Mouse (Mus musculus): ENCODE results near the gene Tsen54.
"Not testable (repeated sequence)": the region's sequence is repeated elsewhere in the genome, so short reads cannot be mapped to it uniquely, and the experiment has no call there.

Tsen54 gene

GRCm38 (mm10) chr11:115829036-115829435 lies 14.5 kb downstream of the Tsen54 start:
- DNase-seq (ENCODE audit: low spot score) = no peak

DNA sequence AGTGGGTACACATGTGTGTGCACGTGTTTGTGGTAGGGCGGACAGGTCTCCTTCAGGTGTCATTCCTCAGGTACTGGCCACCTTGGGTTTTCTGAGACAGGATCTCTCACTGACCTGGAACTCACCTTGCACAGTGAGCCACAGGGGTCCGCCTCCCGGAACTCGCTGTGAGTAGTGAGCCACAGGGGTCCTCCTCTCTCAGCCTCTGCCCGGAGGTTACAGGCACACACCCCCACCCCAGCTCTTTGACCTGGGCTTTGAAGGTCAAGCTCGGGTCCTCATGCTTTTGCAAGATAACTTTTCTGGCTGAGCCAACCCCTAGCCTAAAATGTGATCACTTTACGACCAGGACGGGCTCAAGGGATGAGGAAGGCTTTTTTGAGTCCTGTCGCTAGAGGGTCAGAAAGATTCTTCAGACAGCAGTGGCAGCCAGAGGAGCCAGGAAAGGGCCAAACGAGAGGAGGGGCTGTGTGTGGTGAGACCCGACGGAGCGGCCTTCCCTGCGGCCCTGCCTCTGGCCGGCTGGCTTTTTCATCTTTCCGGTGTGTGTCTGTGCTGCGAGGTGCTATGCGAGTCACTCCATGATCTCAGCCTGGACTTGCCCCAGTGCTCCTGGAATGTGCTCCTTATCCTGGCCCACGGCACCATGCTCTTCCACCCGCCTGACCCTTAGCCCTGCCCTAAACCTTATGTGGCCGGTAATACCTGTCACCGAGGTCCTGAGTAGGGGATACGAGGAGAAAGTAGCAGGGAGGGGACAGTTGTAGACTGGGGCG lies 16.2 kb downstream of the Tsen54 start:
- DNase-seq (ENCODE audit: low spot score) = peak; percentile 55

GRCm38 (mm10) chr11:115831518-115831917 lies 17.0 kb downstream of the Tsen54 start:
- no peak for DNase-seq (ENCODE audit: low spot score)

GRCm38 (mm10) chr11:115832064-115832463 lies 17.5 kb downstream of the Tsen54 start:
- no peak for DNase-seq (ENCODE audit: low spot score)

DNA sequence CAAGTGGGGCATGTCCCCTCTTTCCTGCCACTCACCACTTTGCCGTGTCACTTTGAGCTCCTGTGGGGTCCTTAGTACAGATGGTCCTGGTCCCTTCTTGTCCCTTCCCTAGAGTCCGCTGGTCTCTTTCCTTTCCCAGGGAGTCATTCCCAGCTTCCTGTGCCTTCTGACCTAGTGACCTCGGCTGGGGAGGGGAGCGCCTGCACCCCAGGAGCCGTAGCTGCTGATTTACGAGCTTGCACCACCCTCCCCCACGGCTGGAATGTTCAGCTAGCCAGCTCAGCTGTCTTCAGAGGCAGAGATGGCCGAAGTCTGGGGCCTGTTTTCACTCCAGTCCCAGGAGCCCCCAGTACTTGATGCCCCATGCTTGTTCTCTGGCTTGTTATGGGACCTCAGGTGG lies 18.0 kb downstream of the Tsen54 start:
- peak; percentile 88 for DNase-seq (ENCODE audit: low spot score)

DNA sequence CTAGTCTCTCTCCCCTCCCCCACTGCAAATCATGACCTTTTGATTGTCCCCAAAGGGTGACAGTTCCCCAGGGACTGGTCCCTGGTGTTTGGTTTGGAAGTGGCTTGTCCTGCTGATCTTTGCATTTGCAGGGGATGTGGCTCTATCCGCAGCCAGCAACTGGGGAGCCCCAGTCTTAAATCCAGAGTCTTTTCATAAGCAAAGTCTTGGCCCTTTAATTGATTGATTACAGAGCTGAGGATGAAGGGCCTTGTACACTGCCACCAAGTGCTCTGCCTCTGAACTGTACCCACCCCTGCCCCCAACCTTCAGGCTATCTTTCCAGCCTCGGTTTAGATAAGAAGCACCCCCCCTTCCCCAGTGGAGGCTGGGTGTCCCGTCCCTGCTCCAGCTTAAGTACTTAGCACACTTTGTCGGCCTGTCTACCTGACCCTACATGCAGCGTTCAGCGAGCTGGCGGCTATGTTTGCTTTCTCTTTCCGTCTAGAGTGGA lies 18.5 kb downstream of the Tsen54 start:
- DNase-seq (ENCODE audit: low spot score) = peak; percentile 47

DNA sequence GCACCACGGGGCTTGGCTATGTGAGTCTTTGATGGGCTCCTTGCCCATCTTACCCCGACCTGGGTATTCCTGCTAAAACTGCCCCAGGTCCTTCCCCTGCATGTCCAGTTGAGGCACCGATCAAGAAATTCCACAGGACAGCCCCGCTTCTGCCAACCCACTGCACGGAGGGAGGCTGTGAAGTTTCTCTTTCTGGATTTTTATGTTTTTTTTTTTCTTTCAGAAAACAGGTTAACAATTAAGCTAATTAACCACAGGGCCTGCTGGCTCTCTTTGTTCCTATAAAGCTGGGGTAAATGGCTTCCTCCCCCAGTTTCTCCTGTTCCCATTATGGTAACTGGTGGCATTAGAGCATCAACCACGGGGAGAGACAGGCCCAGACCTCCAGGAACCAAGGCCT lies 19.5 kb downstream of the Tsen54 start:
- no peak for DNase-seq (ENCODE audit: low spot score)

GRCm38 (mm10) chr11:115836656-115837395 lies 22.3 kb downstream of the Tsen54 start:
- DNase-seq (ENCODE audit: low spot score) = no peak

GRCm38 (mm10) chr11:115837606-115838345 lies 23.3 kb downstream of the Tsen54 start:
- DNase-seq (ENCODE audit: low spot score) = no peak

- DNase-seq (ENCODE audit: low spot score) = no peak
Observed at GRCm38 (mm10) chr11:115838895-115839311, 24.4 kb downstream of the Tsen54 start.

GRCm38 (mm10) chr11:115839732-115840131 lies 25.2 kb downstream of the Tsen54 start:
- no peak for DNase-seq (ENCODE audit: low spot score)

DNA sequence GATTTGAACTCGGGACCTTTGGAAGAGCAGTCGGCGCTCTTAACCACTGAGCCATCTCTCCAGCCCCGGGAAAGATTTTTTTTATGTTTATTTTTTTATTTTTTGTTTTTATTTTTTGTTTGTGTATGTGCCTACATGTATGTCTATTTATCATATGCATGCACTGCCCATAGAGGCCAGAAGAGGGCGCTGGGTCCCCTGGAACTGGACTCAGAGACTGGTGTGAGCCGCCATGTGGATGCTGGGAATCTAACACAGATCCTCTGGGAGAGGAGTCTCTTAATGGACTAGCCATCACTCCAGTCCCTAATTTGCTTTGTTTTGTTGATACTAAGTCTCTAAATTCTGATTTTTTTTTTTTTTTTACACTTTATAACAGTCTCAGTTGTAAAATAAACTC lies 26.5 kb downstream of the Tsen54 start:
- DNase-seq (ENCODE audit: low spot score) = no peak

DNA sequence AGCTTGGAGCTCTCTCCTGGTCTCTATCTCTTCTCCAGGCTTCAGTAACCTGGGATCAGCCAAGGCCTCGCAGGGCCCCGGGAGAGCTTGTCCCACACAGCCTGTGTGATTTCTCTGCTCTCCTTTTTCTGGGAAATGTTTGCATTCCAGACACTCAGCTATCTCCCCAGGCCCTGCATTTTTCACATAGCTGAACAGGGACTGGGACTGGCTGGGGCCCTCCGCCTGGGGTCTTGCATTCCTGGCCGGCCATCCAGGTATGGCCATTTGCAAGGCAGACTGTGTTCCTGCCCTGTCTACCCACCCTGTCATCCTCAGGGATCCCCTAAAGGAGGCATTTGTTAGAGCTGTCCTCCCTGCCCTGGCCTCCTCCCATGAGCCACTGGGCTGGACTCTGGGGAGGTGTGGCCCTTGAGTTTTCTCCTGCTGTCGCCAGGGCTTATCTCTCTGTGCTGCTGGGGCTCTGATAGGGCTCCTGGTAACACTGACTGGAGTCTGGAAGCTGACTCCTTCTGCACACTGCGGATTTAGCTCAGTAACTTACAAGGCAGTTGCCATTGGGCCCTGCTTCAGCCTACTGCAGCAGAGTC lies 27.5 kb downstream of the Tsen54 start:
- peak; percentile 63 for DNase-seq (ENCODE audit: low spot score)

GRCm38 (mm10) chr11:115843141-115843890 lies 28.8 kb downstream of the Tsen54 start:
- DNase-seq (ENCODE audit: low spot score) = no peak

GRCm38 (mm10) chr11:115843891-115844239 lies 29.3 kb downstream of the Tsen54 start:
- no peak for DNase-seq (ENCODE audit: low spot score)

GRCm38 (mm10) chr11:115844240-115844639 lies 29.7 kb downstream of the Tsen54 start:
- no peak for DNase-seq (ENCODE audit: low spot score)

DNA sequence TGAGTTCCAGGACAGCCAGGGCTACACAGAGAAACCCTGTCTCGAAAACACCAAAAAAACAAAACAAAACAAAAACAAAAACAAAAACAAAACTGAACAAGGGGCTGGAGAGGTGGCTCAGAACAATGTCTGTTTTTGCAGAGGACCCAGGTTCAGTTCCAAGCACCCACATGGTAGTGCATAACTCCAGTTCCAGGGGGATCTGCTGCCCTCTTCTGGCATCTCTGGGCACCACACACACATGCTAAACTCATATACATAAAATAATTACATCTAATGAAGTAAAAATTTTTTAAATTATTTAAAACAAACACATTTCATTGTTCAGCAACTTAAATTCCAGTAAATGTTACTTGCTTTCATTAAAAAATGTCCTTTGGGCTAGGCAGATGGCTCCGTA lies 31.3 kb downstream of the Tsen54 start:
- no peak for DNase-seq (ENCODE audit: low spot score)

DNA sequence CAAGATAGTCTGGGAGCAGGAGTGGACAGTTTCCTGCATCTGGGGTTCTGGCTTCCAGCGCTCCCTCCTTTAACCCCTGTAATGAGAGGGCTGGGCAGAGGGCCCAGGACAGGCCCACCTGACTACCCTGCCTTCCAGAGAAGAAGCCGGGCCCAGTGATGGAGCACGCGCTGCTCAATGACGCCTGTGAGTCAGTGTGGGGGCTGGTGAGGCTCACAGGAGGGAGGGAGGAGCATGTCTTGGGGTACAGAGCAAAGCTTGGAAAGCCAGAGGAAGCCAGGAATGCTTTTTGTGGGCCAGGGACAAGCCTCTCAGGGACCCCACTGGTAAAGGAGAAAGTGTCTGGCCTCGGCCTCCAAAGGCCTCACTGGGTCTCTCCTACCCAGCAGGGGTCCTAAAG lies 40.1 kb downstream of the Tsen54 start:
- DNase-seq (ENCODE audit: low spot score) = no peak

- DNase-seq (ENCODE audit: low spot score) = not testable (repeated sequence)
Observed at GRCm38 (mm10) chr11:115857146-115857545, 42.6 kb downstream of the Tsen54 start.

- no peak for DNase-seq (ENCODE audit: low spot score)
Observed at GRCm38 (mm10) chr11:115857936-115858335, 43.4 kb downstream of the Tsen54 start.

GRCm38 (mm10) chr11:115858354-115858753 lies 43.8 kb downstream of the Tsen54 start, which contains the start of gene Myo15b:
Gene Myo15b (plus strand): TSS chr11:115858406.
- DNase-seq (ENCODE audit: low spot score) = no peak
